Mouse (Mus musculus): ENCODE data around the gene Dgkb.

GRCm38 (mm10) chr12:37956193-37956592 lies 138.7 kb downstream of the Dgkb start:
- no peak for TF ChIP-seq POLR2A (IDR thresholded peaks at IDR 0.05; ENCODE audit: low read depth, low read length)
- no peak for TF ChIP-seq CTCF (IDR thresholded peaks at IDR 0.05; ENCODE audit: extremely low read depth, insufficient read length, insufficient replicate concordance, low read depth, low read length)

All from small intestine, adult 2 months (tissue).